Mouse (Mus musculus) left cerebral cortex, adult 9 months (tissue): ENCODE measurements at regions not wholly inside any gene's neighbourhood (a gene's known extent, or its start where the extent isn't known, plus 50 kb on each side); places are given as distances from the start of the nearest gene placed in this dataset.

Source experiments
- DNase-seq, 2 experiments: peaks; one replicate each; pipeline ENCODE4 v3.0.0; 2022; ENCODE audit warnings: low spot score in 2 of 2

DNA sequence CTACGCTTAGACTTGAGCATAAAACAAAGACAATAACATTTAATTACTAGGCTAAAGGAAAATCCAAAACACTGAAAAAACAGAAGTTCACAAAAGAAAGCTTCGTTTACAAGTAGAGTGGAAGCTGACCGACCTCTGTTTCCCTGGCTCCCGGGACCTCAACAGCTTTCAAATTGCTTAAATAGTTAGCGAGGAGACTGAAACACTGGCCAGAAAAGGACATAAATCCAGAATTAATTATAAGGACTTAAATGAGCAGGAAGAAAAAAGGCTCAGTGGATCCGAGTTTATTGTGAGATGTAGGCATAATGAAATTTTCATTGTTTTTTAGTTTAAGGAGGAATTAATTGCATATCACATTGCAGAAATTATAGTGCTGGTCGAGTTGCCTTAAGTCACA, 754.4 kb downstream of the Kcnj2 start:
- no peak for DNase-seq

DNA sequence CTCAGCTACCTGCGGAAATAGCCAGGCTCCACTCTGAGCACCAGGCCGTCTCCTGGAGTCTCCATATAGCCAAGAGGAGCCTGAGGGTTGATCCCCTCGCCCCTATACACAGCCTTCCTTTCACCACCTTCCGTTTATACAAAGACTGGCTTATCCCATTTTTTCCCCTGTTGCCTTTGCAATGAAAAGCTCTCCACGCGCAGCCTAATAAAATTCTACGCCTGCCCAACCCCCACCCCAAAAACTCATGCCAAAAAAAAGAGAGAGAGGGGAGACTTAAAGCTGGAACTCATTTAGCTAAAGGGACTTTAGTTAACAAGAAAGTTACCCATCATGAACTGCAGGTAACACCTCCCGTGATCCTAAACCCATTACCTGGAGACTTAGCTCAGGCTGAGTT, 762.5 kb downstream of the Kcnj2 start:
- no peak for DNase-seq

DNA sequence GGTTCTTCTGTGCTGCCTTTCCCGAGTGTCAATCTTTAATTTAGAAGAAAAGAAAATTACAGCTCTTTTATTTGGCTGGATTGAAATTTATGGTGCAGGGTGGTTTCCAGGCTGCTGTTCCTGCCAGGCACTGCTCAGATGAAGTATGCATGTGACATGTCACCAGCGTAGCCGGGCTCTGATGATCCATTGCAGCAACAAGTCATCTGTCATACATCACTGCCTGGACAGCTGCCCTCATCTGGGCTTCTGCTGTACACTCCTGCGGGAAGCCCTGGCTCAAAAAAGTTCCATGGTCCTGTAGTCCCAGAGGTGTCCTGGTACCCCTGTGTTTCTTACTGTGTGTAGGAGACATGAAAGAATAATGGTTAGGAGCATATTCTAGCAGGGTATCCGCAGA, 773.0 kb downstream of the Kcnj2 start:
- DNase-seq, result no peak

DNA sequence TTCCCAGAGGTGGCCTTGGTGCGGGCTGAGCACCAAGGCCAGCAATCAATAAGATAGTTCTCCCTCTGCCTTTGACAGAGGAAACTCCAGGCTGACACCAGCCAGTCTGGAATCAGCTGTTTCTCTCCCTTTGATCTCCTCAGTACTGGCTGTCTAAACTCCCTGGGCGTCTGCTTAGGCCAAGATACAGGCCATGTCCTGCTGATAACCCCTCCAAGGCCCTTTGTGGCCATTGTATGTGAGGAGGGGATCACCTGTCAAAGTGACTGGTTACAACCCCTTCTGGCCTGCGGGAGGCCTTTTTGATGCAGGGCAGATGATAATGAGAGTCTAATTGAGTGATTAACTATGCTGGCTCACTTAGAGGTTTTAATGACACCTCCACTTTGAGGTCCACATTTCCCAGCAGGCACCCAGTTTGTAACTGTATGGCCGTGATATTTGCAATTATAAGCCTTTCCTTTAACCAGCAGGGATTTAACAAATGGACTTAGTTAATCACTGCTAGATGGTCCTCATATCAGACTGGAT, 777.8 kb downstream of the Kcnj2 start:
- no peak for DNase-seq

DNA sequence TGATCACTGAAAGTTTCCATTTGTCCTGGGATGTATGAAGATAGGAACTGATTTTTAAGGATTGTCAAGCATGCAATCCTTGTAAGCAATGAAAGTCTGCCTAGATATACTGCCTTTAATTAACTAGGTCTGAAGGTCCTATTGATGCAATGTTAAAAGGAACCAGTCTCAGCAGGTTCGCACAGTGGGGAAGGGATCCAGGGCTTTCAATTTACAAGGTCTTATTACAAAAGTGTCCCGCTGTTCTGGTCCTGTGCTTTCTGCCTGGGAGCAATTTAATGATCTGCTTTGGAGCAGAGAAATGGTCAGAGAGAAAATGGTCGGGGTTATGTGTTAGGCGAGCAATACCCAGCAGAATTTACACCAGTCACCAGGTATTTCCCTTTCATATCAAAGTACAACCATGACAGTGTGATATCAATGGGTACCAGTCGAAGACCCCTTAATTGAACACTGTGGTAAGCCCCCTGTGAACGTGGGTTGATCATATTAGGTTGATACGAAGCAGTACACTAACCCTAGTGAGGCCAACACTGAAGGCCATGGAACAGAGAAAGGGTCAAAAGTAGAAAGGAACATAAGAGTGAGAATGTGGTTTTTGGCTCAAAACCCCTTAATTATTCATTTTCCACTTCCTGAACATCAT, 778.5 kb downstream of the Kcnj2 start:
- DNase-seq, result no peak

DNA sequence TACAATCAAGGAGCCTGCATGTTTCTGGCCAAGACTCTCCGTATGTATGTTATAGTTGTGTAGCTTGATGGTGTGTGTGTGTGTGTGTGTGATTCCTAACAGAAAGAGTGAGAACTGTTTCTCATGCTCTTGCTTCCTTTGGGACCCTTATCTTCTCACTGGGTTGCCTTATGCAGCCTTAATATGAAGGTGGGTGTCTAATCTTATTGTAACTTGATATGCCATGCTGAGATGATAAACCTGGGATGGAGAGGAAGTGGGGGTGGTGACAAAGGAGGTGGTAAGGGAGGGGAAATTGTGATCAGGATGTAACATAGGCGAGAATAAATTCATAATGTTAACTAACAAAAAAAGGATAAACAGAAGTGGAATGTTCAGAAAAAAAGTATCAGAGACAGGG, 791.3 kb downstream of the Kcnj2 start:
- no peak for DNase-seq

DNA sequence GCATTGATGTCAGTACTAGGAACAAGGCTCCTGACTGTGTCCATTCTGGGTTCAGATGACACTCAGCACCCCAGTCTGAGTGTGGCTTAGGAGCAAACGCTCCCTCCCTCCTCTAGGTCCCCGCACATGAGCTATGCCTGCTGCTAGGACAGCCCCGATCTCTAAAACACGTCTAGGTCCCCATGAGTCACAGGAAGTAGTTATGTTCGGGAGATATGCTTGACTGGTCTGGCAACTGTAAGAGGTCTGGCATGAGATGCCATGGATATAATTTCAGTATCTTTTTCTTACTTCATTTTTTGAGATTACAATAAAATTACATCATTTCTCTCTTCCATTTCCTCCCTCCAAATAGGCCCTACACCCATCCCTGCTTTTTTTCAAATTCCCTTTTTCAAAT, 792.1 kb downstream of the Kcnj2 start:
- DNase-seq, result no peak

DNA sequence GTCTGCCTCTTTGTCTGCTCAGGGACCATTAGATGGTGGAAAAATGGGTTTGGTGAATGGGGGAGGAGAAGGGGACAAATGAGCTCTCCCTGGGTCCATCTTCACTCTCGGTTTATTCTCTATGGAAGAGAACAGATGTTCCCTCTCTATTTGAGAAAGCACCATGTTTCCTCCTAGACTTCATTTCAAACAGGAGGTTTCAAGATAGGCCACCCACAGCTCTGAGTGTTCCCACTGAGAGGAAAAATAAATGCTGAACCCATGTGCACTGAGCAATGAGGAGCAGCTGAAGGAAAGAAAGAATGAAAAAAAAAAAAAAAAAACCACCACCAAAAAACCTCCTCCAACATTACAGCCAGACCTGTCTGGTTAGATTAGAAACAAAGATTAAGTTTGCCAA, 799.2 kb downstream of the Kcnj2 start:
- DNase-seq, result peak in 1 of 2 experiments; percentile 2

DNA sequence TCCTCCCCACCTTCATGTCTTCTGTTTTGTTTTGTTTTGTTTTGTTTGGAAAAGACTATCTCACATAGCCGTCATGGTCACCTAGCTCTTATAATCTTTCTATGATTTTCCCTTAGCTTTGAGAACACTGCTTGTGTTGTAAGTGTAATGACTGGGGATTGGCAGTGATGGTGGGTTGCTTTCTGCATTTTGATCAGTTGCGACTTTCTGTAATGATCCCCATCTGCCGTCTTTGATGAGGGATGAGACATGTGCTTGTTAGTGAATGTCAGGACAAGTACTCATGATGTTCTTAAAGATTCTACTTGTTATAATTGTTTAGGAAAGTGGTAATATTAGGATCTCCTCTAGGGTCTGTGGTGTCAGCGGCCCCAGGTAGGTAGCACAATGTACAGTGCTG, 809.4 kb downstream of the Kcnj2 start:
- no peak for DNase-seq

DNA sequence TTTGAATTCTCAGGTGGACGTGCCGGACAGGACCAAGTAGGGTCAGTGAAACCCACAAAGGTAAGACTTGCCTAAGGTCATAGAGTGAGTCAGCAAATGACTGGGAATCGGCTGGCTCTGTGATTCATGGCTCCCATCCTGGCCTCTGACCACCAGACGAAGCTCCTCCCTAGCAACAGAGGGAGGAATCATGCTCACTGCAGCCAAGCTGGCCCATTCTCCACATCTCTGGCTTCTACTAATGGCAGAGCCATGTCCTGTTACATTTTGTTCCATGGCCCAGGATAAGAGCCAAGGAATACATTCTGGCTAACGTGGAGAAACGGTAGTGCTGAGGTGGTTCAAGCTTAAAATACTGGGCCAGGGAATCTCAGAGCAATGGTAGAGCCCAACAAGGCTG, 814.2 kb downstream of the Kcnj2 start:
- no peak for DNase-seq

DNA sequence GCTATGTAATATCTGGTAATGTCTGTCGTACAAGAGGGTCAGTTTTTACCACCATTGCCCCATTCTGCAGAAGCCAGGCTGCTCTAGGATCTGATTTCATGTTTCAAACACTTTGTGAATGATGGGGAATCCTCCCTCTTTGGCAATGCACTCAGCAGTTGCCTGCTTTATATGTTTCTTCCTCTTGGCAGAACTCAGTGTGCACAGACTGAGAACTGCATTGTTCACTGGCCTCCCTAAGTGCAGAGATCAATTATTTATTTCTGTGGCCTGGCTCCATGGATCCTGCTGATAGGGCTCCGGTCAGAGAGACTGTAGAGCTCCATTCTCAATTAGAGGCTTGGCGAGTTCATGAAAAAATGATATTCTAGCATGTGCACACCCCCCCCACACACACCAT, 824.1 kb downstream of the Kcnj2 start:
- no peak for DNase-seq

DNA sequence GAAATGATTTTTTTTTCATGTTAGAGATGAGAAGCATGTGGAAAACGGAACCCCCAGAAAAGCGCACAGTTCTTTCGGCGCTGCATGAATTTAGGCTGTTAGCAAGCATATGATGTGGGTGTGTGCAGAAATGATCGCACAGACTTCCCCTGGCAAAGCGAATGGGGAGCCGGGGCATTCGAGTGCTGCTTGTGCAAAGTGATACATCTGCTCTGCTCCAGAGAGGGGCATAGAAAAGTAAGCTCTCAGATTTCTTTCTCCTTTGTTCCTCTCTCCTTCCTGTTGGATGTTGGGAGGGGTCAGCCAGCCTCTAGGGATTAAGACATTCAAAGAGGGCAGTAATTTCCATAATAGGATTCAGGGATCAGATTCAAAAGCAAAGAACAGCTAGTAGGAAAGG, 827.9 kb downstream of the Kcnj2 start:
- DNase-seq, result peak in 1 of 2 experiments; percentile 6

DNA sequence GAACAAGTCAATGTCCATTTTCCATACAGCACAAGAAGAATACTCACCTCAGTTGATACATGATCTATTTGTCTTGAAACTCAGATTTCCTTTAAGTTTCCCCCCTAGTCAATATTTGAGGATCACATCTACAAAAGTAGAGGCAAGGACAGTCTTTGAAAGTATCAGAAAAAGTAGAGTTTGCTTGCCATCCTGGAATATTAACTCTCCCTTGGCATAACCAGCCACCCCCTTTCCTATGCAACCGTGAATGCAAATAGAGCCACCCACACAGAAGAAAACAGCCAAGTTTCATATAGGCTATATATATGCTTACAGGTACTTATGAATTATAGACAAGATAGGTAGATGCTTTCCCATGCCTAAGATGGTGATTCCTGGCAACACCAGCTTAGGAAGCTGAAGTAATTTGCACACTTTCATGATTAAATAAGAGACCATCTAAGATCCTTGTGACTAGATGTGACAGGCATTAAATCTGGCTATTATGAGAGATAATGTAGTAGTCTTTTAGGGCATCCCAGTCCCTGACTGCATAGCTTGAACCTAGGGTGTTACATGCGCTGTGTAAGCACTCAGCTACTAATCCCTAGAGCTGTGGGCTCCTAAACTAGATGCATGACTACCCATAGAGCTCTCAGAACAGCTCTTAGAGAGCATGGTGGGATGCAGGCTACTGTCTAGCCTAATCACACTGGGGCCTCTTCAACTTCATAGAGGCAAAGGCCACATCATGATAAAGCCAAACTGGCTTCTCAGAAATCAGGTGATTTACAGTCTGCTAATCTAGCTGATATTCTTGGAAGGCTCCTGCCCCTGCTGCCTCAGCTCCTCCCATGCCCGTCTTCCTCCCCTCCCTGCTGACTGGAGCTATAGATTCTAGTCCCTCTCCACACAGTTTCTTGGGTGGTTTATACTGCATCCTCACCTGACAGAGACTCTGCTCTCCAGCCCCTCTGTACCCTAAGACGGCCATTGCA, 829.5 kb downstream of the Kcnj2 start:
- no peak for DNase-seq

DNA sequence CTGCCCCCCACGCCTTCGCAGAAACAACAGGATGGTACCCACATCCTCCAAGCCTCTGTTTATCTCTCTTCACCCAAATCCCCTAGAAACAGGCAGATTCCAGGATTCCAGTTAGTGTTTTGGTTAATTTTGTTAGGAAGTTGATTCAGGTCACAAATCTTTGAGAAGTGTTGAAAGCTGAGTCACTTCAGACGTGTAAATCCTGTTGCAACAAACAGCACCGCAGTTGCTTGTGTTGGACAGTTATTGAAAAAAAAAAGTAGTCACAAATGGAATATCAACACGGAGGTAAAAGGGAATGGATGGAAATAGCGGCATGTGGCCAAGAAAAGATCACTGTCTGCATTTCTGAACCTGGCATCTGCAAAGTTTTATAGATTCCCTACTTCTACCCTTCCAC, 831.0 kb downstream of the Kcnj2 start:
- DNase-seq, result no peak

DNA sequence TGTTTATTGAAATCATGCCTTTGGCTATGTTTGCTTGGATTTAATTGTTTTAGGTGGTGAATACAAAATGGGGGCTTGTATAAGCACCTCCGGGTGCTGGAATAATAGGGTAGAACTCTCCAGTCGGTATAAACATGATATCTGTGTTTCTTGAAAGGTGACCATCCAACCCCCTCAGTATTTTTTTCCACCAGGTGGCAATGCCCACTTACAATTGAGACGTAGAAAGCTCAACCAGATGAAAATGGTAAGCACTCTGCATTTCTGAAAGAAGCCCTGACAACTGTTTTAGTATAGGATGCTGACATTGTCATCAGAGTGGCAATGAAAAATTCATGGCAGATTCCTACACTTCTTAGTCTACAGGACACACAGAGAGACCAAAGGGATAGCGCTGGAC, 838.1 kb downstream of the Kcnj2 start:
- peak in 1 of 2 experiments; percentile 6 for DNase-seq

DNA sequence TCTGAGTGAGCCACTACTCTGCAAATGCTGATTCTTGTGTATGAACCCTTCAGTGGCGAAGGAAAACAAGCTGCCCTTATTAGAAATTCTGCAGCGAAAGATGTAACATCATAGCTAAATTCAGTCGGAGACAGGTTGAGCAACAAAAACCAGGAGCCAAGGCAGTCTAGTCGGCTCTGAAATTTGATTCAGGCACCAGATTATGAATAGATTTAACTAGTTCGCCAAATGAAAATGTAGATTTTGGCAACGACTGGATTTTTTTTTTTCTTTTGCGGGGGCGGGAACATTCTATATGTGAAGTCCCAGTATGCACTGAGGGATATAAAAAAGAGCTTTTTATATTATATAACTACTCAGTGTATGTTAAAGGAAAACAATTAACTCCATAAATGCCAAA, 847.9 kb downstream of the Kcnj2 start:
- DNase-seq, result peak; percentile 26 to 66

DNA sequence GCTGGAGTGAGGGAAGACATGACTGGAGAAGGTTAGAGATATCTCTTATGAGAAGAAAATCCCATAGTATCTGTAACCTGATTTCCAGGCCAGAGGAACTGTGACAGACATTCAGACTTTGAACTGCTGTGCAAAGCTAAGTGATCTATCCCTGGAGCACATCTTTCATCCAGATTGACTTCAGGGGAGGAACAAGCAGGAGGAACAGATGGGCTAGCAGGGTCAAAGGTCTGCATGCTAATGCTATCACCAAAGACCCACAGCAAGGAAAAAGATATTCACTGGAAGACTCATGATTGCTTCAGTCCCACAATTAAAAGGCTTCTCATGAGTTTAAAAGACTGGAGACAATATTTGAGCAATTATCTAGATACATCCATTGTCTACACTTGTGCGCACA, 855.7 kb upstream of the Sox9 start:
- DNase-seq, result no peak

DNA sequence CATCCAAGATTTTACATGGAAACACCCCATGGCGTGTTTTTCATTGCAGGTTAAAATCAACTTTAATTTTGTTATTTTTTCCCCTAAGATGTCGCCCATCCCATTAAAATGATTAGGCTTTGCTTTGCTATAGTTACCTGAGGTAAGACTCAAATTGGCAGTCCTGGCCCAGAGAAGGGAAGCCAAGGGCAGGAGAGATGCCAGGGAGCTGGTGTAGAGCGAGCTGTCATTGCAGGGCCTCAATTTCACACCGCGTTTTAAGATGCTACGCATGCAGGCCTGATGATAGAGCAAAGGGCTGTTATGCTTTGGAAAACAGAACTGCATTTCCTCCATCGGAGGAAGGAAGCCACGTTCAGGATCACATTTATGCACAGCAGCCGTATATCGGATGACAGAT, 852.7 kb upstream of the Sox9 start:
- no peak for DNase-seq

DNA sequence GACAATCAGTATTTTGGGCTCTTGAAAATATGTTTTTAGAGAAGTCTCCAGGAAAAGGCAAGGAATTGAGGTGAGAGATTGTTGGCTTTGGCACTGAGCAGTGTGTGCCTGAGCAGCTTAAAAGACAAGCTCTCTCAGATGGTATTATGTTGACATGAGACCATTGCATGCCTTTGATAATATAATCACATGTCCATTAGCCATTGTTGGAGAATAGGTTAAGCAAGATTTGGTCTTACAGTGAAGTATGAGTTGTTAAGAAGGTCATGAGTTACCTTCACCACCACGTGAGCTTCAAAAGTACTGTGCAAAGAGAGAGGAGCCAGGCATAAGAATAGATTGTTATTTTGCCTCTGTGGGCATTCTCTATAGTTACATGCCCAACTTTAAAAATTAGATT, 850.0 kb upstream of the Sox9 start:
- no peak for DNase-seq

DNA sequence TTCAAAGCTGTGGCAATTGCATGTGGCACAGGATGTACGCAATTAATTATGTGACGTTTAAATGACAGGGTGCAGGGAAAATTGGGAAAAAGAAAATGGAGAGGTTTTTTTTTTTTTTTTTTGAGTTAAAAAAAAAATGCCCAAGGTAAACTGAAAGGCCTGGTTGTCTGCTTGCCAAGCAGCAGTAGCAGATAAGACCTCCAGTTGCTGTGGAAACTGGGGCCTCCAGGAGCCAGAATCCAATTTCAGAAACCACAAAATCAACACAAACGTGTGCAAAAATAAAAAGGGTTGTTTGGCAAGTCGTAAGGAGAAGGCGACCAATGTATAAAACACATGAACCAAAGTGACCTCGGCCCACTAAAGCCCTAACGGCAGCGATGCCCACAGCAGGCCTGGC, 837.7 kb upstream of the Sox9 start:
- no peak for DNase-seq

DNA sequence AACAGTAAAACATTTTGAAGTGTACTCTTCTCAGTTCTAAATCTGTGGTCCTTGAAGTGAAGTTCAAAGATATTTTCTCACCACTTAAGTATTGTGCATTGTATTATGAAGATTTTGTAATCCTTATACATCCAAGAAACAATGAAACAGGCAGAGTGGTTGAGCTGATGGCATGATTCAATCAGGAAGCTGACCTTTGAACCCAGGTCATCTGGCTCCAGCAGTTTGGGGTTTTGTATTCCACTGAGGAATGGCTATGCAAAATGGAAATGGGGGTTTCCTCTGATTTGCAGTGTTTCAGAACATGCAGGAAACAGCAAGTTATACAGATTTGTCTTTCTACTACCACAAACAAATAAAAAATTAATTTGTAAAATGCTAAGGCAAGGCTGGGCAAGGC, 836.2 kb upstream of the Sox9 start:
- DNase-seq, result no peak

DNA sequence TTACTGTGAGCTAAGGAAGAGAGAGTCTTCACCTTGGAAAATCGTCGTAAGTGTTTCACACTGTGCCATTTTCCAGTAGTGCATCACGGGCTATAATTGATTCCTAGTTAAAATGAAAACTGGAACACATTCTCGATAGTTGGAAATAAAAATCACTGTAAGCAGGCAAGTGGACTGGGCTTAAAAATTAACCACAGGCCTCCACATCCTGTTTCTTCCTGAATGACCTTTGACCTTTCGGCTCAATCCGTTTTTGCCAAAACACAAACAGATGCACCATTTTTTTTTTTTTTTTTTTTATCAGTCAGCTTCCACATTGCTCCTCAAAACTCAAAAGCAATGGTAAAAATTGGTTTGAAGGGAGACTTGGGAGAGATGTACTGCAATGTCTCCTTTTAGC, 834.4 kb upstream of the Sox9 start:
- no peak for DNase-seq

DNA sequence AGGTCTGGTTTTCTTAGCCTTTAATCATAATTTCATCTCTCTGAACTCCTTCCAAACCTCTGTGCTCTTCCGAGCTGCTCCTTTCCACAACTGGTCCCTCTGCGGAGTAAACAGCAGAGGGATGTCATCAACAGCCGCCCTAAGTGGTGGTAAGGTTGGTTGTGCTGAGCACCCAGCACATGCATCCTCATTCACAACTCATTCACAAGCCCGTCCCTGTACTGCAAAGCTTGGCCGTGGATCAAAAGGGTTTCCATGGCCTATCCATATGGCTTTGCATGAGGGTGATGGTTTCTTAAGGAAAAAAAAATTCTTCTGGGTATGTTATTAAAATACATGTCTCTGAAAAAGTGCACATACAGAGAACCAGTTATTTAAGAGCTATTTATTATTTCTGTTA, 828.6 kb upstream of the Sox9 start:
- DNase-seq, result no peak
